Mouse (Mus musculus) heart, postnatal 25 days (tissue): Measurements from ENCODE around the gene Zfp276. TPM values are rescaled to one million over a fixed set of nuclear protein-coding genes. Genes with fewer than 3 reads are reported as not detected.
"Not testable (repeated sequence)": the region's sequence is repeated elsewhere in the genome, so short reads cannot be mapped to it uniquely, and the experiment has no call there.

Experiments used
- DNase-seq: peaks from one replicate; pipeline ENCODE4 v3.0.0; 2022; ENCODE audit warnings: low spot score
- intact Hi-C: fragments of 180-260 bp; cut with DNase I; formaldehyde crosslinking; loops from one replicate; pipeline ENCODE4 v1.15.1; 2025
- total RNA-seq, 2 experiments: library from RNA; stranded (reverse); gene quantifications; 2 replicates each; pipeline ENCODE4 v1.2.3; 2021

Zfp276 gene
- total RNA-seq, 2 experiments from 2014 or later: 11.9 to 12.1 TPM

DNA sequence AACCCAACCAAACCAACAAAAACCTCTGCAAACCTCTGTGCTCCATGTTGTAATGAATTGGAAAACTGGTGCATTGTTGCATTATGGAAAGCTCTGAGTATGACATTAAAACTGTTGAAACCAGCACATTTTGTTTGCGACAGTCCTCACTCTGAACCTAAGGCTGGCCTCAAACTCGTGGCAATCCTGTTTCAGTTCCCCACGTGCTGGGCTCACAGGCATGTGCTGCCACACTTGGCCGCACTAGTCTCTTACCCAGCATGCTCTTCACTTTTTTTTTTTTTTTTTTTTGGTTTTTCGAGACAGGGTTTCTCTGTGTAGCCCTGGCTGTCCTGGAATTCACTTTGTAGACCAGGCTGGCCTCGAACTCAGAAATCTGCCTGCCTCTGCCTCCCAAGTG, 29.0 kb downstream of the Zfp276 start:
- DNase-seq, intact Hi-C loops: not testable (repeated sequence)

DNA sequence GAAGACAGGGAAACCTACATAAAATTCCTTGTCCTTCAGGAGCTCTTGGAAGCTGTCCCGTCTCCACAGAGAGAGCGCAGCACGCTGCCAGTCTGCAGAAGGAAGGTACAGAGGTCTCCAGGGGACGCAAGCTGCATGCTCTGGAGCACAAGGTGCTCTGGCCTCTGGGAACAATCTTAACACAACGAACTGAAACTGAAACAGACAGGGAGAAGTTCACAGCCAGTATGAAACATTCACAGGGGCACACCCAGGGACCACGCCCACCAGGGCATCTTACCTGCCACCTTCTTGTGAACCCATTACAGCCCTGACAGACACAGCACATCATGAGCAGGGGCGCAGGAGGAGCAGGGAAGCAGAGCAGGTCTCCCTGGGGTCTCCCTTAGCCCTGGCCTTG, 30.0 kb downstream of the Zfp276 start:
- DNase-seq: no peak
- intact Hi-C loops: no loop called here

DNA sequence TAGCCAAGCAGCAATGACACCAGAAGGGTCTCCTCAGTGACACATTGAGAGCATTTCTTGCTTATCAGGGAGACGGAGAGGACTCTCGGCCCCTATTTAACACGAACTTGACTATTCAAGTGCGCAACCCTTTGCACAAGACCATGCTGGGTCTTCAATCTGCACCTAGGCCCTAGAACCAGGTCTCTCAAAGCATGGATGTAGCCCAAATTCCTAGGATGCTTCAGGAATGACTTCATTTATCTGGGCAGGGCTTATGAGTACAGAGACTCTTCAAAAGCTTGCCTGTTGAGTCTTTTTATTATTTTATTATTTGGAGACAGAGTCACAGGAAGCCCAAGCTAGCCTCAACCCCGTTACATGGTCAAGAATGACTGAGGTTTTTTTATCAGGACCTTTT, 30.5 kb downstream of the Zfp276 start:
- DNase-seq: no peak
- intact Hi-C loops: no loop called here

GRCm38 (mm10) chr8:123287362-123287761, 33.4 kb downstream of the Zfp276 start:
- intact Hi-C loops: no loop called here
- no peak for DNase-seq

DNA sequence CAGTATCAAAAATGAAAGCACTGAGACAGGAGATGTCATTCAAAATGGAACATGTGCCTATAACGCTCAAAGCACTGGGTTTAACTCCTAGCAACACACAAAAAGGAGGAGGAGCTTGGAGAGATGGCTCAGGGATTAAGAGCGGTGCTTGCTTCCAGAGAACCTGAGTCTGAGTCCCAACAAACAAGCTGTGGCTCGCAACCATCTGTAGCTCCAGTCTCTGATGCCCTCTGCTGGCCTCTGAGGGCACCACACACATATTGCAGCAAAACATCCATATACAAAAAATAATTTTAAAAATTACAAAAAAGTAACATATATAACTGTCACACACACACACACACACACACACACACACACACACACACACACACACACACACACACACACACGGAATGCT, 36.2 kb downstream of the Zfp276 start:
- DNase-seq: no peak
- intact Hi-C loops: loop anchor here (5.0 kb wide), 1 partner anchor 73 kb away; no protein-coding TSS in a partner anchor

- intact Hi-C loops: loop anchor here (5.0 kb wide), 1 partner anchor 73 kb away; no protein-coding TSS in a partner anchor
- DNase-seq: no peak
Measured at GRCm38 (mm10) chr8:123290679-123291078, 36.7 kb downstream of the Zfp276 start.

DNA sequence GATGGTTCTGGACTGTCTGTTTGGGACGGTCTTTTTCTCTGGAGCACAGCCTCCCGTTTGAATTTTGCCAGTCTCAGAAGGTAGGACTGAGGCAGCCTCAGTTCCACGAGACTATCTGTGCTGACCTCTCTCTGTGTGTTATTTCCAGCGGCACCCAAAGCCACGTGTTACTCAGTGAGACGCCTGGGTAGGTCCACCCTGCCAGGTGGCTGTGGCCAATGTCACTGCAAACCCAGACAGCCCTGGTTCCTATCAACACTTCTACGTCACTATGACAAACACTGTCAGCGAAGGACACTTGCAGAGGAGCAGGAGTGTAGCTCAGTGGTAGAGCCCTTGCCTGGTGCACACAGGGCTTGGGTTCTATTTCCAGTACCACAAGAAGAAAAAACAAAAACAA, 37.7 kb downstream of the Zfp276 start:
- no peak for DNase-seq
- intact Hi-C loops: loop anchor here (5.0 kb wide), 1 partner anchor 74 kb away; no protein-coding TSS in a partner anchor

- DNase-seq: no peak
- intact Hi-C loops: loop anchor here (5.0 kb wide), 1 partner anchor 75 kb away; no protein-coding TSS in a partner anchor
Measured at GRCm38 (mm10) chr8:123292281-123292680, 38.3 kb downstream of the Zfp276 start.

DNA sequence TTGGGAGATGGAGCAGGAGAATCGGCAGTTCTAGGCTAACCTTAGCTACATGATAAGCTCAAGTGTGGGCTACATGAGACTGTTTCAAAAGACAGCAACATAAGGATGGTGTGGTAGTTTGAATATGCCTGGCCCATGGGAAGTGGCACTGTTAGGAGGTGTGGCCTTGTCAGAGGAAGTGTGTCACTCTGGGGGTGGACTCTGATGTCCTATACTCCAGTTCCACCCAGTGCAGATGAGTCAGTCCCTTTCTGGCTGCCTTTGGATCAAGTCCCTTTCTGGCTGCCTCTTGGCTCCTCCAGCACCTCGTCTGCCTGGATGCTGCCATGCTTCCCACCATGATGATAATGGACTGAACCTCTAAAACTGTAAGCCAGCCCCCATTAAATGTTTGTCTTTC, 38.8 kb downstream of the Zfp276 start:
- intact Hi-C loops: loop anchor here (5.0 kb wide), 1 partner anchor 75 kb away; no protein-coding TSS in a partner anchor

GRCm38 (mm10) chr8:123298301-123298700, 44.3 kb downstream of the Zfp276 start:
- no peak for DNase-seq
- intact Hi-C loops: no loop called here

More for the DNA sequence above, 38.8 kb downstream of the Zfp276 start:
- no peak for DNase-seq

DNA sequence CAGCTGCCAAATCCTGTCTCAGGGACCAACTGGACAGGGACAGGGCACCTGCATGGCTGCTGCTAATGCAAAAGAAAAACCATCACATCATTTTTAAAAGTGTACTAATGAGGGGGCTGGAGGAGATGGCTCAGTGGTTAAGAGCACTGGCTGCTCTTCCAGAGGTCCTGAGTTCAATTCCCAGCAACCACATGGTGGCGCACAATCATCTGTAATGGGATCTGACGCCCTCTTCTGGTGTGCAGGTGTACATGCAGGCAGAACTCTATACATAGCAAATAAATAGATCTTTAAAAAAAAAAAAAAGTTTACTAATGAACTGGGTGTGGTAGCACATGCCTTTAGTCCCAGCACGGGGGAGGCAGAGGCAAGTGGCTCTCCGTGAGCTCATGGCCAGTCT, 54.7 kb downstream of the Zfp276 start:
- intact Hi-C loops: no loop called here

GRCm38 (mm10) chr8:123317781-123318466, 63.9 kb downstream of the Zfp276 start:
- DNase-seq: no peak
- intact Hi-C loops: loop anchor here (2.0 to 5.0 kb wide), 2 partner anchors 43 to 104 kb away; partner anchors contain the start of gene Def8

More for the DNA sequence above, 54.7 kb downstream of the Zfp276 start:
- DNase-seq: no peak

- DNase-seq: peak; percentile 88
- intact Hi-C loops: loop anchor here (2.0 to 5.0 kb wide), 2 partner anchors 42 to 104 kb away; partner anchors contain the start of gene Def8
Measured at GRCm38 (mm10) chr8:123318467-123318911, 64.5 kb downstream of the Zfp276 start, which contains the start of gene Fanca. Fanca (minus strand) TSS chr8:123318576.

Other genes with a start within 250 kb of the Zfp276 start
- gene Ankrd11, start 211.9 kb upstream of the Zfp276 start, total RNA-seq: 10 to 100 TPM; 63.7 to 73.0 TPM
- 10 to 100 TPM; 77.4 to 78.7 TPM for gene Spg7, start 191.3 kb upstream of the Zfp276 start, total RNA-seq
- gene Rpl13, start 151.8 kb upstream of the Zfp276 start, total RNA-seq: 100 to 1,000 TPM; 426 to 434 TPM
- gene Cpne7, start 136.8 kb upstream of the Zfp276 start, total RNA-seq: under 1 TPM; 0.36 to 0.39 TPM
- 1 to 10 TPM in 1 of 2 experiments, under 1 TPM in 1; 0.56 to 1.1 TPM for gene Sult5a1, start 95.9 kb upstream of the Zfp276 start, total RNA-seq
- 10 to 100 TPM; 29.6 to 30.7 TPM for gene Dpep1, start 68.0 kb upstream of the Zfp276 start, total RNA-seq
- 10 to 100 TPM; 57.1 to 68.6 TPM for gene Chmp1a, start 41.4 kb upstream of the Zfp276 start, total RNA-seq
- 10 to 100 TPM; 30.2 to 30.6 TPM for gene Spata33, start 41.4 kb upstream of the Zfp276 start, total RNA-seq
- gene Cdk10, start 29.4 kb upstream of the Zfp276 start, total RNA-seq: 10 to 100 TPM; 22.7 to 24.3 TPM
- 1 to 10 TPM; 5.9 to 6.8 TPM for gene Spata2l, start 18.0 kb upstream of the Zfp276 start, total RNA-seq
- gene Vps9d1, start 153 bp downstream of the Zfp276 start, total RNA-seq: 10 to 100 TPM; 29.9 to 31.2 TPM
- 1 to 10 TPM; 1.7 to 3.0 TPM for gene Fanca, start 64.4 kb downstream of the Zfp276 start, total RNA-seq
- under 1 TPM; 0.10 to 0.20 TPM for gene Spire2, start 78.5 kb downstream of the Zfp276 start, total RNA-seq
- 100 to 1,000 TPM; 113 to 157 TPM for gene Tcf25, start 119.6 kb downstream of the Zfp276 start, total RNA-seq
- gene Mc1r, start 152.9 kb downstream of the Zfp276 start, total RNA-seq: not detected
- gene Tubb3, start 157.2 kb downstream of the Zfp276 start, total RNA-seq: under 1 TPM; 0.25 to 0.34 TPM
- gene Def8, start 169.3 kb downstream of the Zfp276 start, total RNA-seq: 10 to 100 TPM; 56.9 to 59.6 TPM
- 10 to 100 TPM; 58.0 to 58.2 TPM for gene Afg3l1, start 223.7 kb downstream of the Zfp276 start, total RNA-seq